Mouse (Mus musculus) layer of hippocampus, adult 8-10 months (tissue): ENCODE measurements around the gene Gm44973. TPM values are rescaled to one million over a fixed set of nuclear protein-coding genes. Genes with fewer than 3 reads are reported as not detected.
"Not testable (repeated sequence)": the region's sequence is repeated elsewhere in the genome, so short reads cannot be mapped to it uniquely, and the experiment has no call there.

Experiments used
- DNase-seq, 2 experiments: peaks; one replicate each; pipeline ENCODE4 v3.0.0; 2022; ENCODE audit warnings: low spot score in 2 of 2
- total RNA-seq, 4 experiments: library from RNA; stranded (reverse); gene quantifications; 2 replicates each; pipeline ENCODE4 v1.2.4; 2022

Gene Gm44973
- total RNA-seq, 4 experiments from 2014 or later, result not detected

GRCm38 (mm10) chr7:5051193-5052192 is 36.2 kb downstream of the Gm44973 start, which contains the start of gene Zfp580:
Gene Zfp580, plus strand, starts transcription at chr7:5051538.
- DNase-seq, result peak in 1 of 2 experiments; percentile 73

- DNase-seq, result no peak
Observed at GRCm38 (mm10) chr7:5052438-5052837, 37.1 kb downstream of the Gm44973 start.

GRCm38 (mm10) chr7:5052931-5053343 is 37.6 kb downstream of the Gm44973 start:
- no peak for DNase-seq

GRCm38 (mm10) chr7:5053456-5054179 is 38.3 kb downstream of the Gm44973 start:
- peak in 1 of 2 experiments; percentile 55 for DNase-seq

GRCm38 (mm10) chr7:5056651-5057263 is 41.5 kb downstream of the Gm44973 start:
- DNase-seq, result peak in 1 of 2 experiments; percentile 49

GRCm38 (mm10) chr7:5057381-5057780 is 42.1 kb downstream of the Gm44973 start:
- DNase-seq, result no peak

DNA sequence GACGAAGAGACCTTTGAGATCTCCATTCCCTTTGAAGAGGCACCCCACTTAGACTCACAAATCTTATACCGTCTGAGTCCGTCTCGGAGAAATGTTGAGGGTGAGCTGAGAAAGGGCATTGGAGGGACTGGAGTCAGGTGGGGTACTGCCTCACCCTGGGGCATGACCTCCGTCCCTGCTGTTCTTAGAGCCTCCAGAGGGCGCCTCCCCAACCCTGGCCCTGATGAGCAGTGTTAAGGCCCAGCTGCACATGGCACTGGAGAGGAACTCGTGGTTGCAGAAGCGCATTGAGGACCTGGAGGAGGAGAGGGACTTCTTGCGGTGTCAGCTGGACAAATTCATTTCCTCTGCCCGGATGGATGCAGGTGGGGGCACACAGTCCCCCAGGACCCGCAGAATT is 42.5 kb downstream of the Gm44973 start:
- no peak for DNase-seq

- no peak for DNase-seq
Observed at GRCm38 (mm10) chr7:5058631-5059030, 43.3 kb downstream of the Gm44973 start.

DNA sequence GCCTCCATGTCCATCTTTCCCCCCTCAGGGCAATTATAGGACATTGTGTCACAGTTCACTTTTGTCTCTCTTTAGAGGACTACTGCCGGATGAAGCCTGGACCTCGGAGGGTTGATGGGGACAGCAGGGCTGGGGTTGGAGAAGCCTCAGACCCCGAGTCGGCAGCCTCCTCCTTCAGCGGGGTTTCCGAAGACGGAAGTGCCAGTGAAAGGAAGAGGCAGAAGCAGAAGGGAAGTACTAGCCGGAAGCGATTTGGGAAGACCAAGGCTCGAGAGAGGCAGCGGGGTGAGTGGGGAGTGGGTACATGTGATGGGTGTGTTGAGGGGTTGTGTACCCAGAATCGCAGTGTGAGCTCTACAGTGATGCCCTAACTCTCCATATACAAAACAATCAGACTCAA is 44.1 kb downstream of the Gm44973 start:
- DNase-seq, result no peak

DNA sequence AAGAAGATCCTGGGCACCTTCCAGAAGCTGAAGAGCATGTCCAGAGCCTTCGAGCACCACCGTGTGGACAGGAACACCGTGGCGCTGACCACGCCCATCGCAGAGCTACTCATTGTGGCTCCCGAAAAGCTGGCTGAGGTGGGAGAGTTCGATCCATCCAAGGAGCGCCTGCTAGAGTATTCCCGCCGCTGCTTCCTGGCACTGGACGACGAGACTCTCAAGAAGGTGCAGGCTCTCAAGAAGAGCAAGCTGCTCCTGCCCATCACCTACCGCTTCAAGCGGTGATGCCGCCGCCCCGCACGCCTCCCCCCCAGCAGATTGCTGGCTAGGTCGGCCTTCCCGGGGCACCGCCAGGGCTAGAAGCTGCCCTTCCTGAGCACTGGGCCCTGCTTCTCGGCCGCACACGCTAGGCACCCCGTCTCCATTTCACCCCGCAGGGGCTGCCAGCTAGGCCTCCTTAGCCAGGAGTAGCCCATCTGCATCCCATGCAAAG is 45.0 kb downstream of the Gm44973 start:
- DNase-seq, result peak in 1 of 2 experiments; percentile 76

- DNase-seq, result peak; percentile 98 to 99
Observed at GRCm38 (mm10) chr7:5060944-5061773, 45.9 kb downstream of the Gm44973 start.

- DNase-seq, result peak; percentile 88 to 91
Observed at GRCm38 (mm10) chr7:5061774-5062359, 46.6 kb downstream of the Gm44973 start, which contains the start of gene U2af2. Gene U2af2, plus strand, starts transcription at chr7:5062143.

DNA sequence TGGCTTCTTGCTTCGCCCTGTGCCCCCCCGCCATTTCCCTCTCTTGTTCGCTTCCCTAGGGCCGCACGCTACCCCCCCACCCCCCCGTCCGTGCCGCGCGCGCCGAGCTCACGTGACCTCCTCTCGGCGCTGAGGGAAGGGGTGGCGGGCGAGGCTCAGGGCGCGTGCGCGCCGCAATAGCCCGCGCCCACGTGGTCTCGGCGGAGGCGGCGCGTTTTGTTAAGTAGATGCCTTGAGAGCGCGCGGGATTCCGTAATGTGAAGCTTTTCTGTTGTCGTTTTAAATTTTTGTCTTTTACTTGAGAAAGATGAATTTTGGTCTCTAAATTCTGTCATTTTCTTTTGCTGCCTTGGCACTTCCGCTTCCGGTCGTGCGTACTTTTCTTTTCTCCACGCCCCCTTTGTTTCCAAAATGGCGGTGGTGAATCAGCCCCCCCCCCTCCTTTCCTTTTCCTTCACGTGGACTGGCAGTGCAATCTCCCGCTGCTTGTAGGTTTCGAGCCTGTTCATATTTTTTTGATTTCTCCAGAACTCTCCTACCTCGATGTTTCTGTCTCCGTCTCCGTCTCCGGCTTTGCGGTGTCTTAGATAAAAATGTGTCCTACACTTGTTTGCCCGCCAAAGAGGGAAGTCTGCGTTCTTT is 47.2 kb downstream of the Gm44973 start:
- peak in 1 of 2 experiments; percentile 55 for DNase-seq

DNA sequence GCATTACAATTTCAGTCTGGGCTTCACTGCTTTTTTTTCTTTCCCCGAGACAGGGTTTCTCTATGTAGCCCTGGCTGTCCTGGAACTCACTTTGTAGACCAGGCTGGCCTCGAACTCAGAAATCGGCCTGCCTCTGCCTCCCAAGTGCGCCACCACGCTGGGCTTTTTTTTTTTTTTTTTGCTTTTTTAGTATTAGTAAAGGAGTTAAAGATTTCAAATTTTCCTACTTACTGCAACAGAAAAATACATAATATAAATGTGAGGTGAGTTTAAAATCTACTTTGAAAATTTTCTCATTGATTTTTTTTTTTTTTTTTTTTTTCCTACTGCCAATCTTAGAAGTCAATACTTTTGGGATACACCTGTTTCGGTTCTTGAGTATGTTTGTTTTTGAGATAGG is 49.6 kb downstream of the Gm44973 start:
- DNase-seq, result no peak

GRCm38 (mm10) chr7:5073586-5073985 is 58.3 kb downstream of the Gm44973 start:
- DNase-seq, result no peak

DNA sequence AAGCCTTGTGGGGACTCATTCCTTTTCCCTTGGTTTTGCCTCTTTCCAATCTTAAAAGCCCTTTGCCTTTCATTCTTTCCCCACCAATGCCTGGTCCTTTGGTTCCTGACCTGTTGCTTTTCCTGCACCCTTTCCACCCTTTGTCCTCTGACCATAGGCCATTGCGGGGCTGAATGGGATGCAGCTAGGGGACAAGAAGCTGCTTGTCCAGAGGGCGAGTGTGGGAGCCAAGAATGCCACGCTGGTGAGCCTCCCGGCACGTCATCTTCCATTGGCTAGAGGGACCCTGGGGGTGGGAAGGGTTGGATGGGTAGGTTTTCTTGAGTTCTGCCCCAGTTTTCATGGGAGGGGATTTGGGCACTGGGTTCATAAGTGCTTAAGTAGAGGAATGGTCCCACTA is 59.7 kb downstream of the Gm44973 start:
- DNase-seq, result no peak

DNA sequence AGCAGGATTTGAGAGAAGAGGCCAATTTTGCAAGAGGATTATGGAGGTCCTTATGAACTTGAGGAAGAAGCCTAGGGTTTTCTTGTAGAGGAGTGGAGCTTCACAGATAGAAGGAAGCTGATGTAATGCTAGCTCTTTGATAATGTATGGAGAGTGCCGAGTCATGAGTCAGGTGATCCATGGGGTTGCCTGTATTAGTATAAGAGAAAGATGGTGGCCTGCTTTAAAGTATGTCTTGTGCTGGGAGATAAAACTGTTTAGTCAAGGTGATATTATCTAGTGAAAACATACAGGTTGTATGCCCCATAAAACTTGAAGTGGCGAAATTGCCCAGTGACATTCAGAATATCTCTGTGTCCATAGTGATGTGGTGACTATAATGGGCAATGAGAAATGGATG is 61.6 kb downstream of the Gm44973 start:
- no peak for DNase-seq

GRCm38 (mm10) chr7:5079365-5080009 is 64.2 kb downstream of the Gm44973 start:
- not testable (repeated sequence) for DNase-seq
